Mouse (Mus musculus): Measurements from ENCODE around the gene Gm9376.

DNA sequence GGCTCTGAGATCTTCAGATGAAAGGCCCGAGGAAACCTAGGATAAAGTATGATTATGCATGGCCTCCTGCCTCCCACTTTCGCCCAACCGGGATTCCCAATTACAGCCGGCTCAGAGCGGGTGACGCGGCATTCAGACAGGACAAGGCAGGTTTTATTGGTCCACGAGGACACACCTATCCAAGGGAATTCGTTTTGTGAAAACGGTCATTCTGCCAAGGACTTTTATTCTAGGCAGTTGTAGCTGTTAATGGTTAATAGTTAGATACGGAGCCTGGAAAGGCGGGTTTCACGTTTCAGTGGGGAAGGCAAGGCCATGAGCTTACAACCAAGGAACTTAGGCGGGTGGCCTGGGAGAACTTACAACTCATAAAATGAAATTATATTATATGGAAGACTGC, 16.2 kb downstream of the Gm9376 start:
- TF ChIP-seq CTCF (IDR thresholded peaks at IDR 0.05; ENCODE audit: low read depth) (no peak), EP300 (IDR thresholded peaks at IDR 0.05; ENCODE audit: low read depth) (no peak)

Data from liver, embryonic 14.5 days (tissue).